Mouse (Mus musculus) adrenal gland, adult (tissue): Measurements from ENCODE around the gene Zfp943.
A peak's percentile ranks its signal among the peaks of the same experiment; 100 is the strongest.

ENCODE experiments used
- DNase-seq, 2 experiments: peaks; one replicate each; pipeline ENCODE4 v3.0.0; 2022 to 2023; ENCODE audit warnings: low spot score in 1 of 2; ENCODE audit not compliant: inconsistent age in 2 of 2

Zfp943 gene

GRCm38 (mm10) chr17:21962107-21962907 is at the start of gene Zfp943, which contains the start of gene Zfp942:
Gene Zfp943 (plus strand): TSS chr17:21962552.
Gene Zfp942 (minus strand): TSS chr17:21962464.
- DNase-seq = peak; percentile 85 to 96

- no peak for DNase-seq
Measured at GRCm38 (mm10) chr17:21963302-21963701, 950 bp downstream of the Zfp943 start.

- peak; percentile 7 to 41 for DNase-seq
Measured at GRCm38 (mm10) chr17:22035594-22035993, 73.2 kb downstream of the Zfp943 start.

GRCm38 (mm10) chr17:22049403-22049802 is 87.1 kb downstream of the Zfp943 start:
- no peak for DNase-seq

- DNase-seq = no peak
Measured at GRCm38 (mm10) chr17:22053211-22053610, 90.9 kb downstream of the Zfp943 start.

- peak; percentile 70 to 81 for DNase-seq
Measured at GRCm38 (mm10) chr17:22081031-22081631, 118.8 kb downstream of the Zfp943 start.

GRCm38 (mm10) chr17:22083224-22083623 is 120.9 kb downstream of the Zfp943 start:
- DNase-seq = peak; percentile 11 to 70

GRCm38 (mm10) chr17:22118770-22119169 is 156.4 kb downstream of the Zfp943 start:
- DNase-seq = no peak
